In the genomic region with DNA sequence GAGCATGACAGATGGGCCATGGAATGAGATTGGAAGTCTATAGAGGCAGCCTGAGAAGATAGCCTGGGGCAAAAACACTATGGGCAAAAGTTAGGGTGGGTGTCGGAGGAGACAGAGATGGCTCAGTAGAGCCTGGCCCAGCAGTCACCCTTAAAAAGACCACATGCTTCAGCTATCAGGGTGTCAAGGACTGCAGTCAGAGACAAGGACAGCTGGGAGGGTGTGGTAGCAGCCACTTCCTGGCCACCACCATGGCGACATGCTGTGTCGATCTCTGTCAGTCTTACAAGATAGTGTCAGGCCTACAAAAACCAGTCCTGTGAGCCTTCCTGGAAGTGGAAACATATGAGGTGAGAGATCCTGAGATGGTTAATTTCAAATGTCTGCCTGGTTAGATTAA, we compare ENCODE assay signal across 30 mouse cellular contexts. TPM values are rescaled to one million over a fixed set of nuclear protein-coding genes. Genes with fewer than 3 reads are reported as not detected.
A peak's percentile ranks its signal among the peaks of the same experiment; 100 is the strongest.
DNase-seq lines count a peak whose midpoint lies in the region; ATAC-seq and TF ChIP-seq lines count a peak whose summit lies in the region.
"Had no signal": no experiment of that assay in that cellular context is flagged by ENCODE, and none has a peak within 500 bp of the region (broad histone marks: within the 10 kb centered on the region; RNA-seq: fewer than 3 reads in every experiment).

No protein-coding gene starts in this region.

- no peak for DNase-seq in liver, embryonic 11.5 days (ENCODE audit: low spot score)
- no peak for DNase-seq in liver, postnatal 0 days
- peak; percentile 73 for DNase-seq in MEL-GATA-1-ER (ENCODE audit: extremely low read depth, low read depth)
- DNase-seq in liver, embryonic 14.5 days (ENCODE audit: low read depth in 3 of 3, low spot score in 3 of 3), result peak in 2 of 3 experiments; percentile 45 to 48
- DNase-seq in embryonic facial prominence, embryonic 10.5 days (ENCODE audit: low spot score), result no peak
- DNase-seq in c-Kit-positive CD71-positive TER-119-positive erythroid progenitor cells, embryonic 14.5 days (ENCODE audit: low spot score), result no peak
- DNase-seq: adrenal gland, adult 8-10 months; B cell, adult 2 months; cerebellum, adult 11 months; cerebellum, adult 9-10 months; cerebellum, postnatal 36 days; embryo, embryonic 11 days; heart, postnatal 10 days; kidney, adult 11 months; kidney, postnatal 14 days; retina, postnatal 1 day; right cerebral cortex, postnatal 14 days; thymus, postnatal 4 days had no signal

- peak; percentile 57; the same call in 1 of the 2 replicates for ATAC-seq in liver, embryonic 11.5 days (replicated peaks; ENCODE audit: low FRiP score)
- ATAC-seq in liver, postnatal 0 days, result no peak
- no peak; the same call in 1 of the 2 replicates for ATAC-seq in liver, embryonic 14.5 days (ENCODE audit: insufficient read depth)
- no peak for ATAC-seq in forebrain, embryonic 15.5 days (replicated peaks)
- ATAC-seq: forebrain, embryonic 16.5 days; inflammation-experienced regulatory T-cells, adult 6 months; lung, postnatal 0 days had no signal

- no peaks in the 10 kb centered on the region for H3K4me1 ChIP-seq in liver, embryonic 11.5 days (replicated peaks; ENCODE audit: control insufficient read depth, insufficient read depth, low read length)
- H3K4me1 ChIP-seq in liver, postnatal 0 days (ENCODE audit: insufficient read depth), result no peaks in the 10 kb centered on the region
- H3K4me1 ChIP-seq in liver, embryonic 14.5 days (replicated peaks; ENCODE audit: control insufficient read depth in 2 of 2, insufficient read depth in 2 of 2, low read length in 1 of 2), result peaks cover 0 to 5% of the 10 kb centered on the region in 2 experiments; a peak in 1 of 4 replicates
- no peaks in the 10 kb centered on the region for H3K4me1 ChIP-seq in forebrain, embryonic 15.5 days
- H3K4me1 ChIP-seq in embryonic facial prominence, embryonic 10.5 days, result no peaks in the 10 kb centered on the region
- H3K4me1 ChIP-seq: embryonic facial prominence, embryonic 13.5 days; forebrain, embryonic 10.5 days; heart, embryonic 13.5 days; hindbrain, embryonic 15.5 days; limb, embryonic 13.5 days; midbrain, embryonic 12.5 days; neural tube, embryonic 15.5 days had no signal

- no peaks in the 10 kb centered on the region for H3K36me3 ChIP-seq in liver, embryonic 11.5 days (ENCODE audit: control insufficient read depth, insufficient read depth, low read length)
- no peaks in the 10 kb centered on the region for H3K36me3 ChIP-seq in liver, postnatal 0 days (replicated peaks; ENCODE audit: insufficient read depth, low read length)
- no peaks in the 10 kb centered on the region for H3K36me3 ChIP-seq in liver, embryonic 14.5 days (replicated peaks; ENCODE audit: control insufficient read depth, insufficient read depth, low read depth)
- no peaks in the 10 kb centered on the region for H3K36me3 ChIP-seq in forebrain, embryonic 15.5 days
- H3K36me3 ChIP-seq in embryonic facial prominence, embryonic 10.5 days (replicated peaks), result no peaks in the 10 kb centered on the region
- H3K36me3 ChIP-seq: embryonic facial prominence, embryonic 13.5 days; forebrain, embryonic 10.5 days; hindbrain, embryonic 15.5 days; limb, embryonic 13.5 days; midbrain, embryonic 12.5 days; neural tube, embryonic 15.5 days had no signal

- no peak for TF ChIP-seq CTCF in liver, postnatal 0 days (IDR thresholded peaks at IDR 0.05; ENCODE audit: low read depth)
- no peak for TF ChIP-seq CTCF in liver, embryonic 14.5 days (IDR thresholded peaks at IDR 0.05; ENCODE audit: low read depth)

- H3K27ac ChIP-seq in liver, embryonic 11.5 days (ENCODE audit: low read depth, low read length), result no peak overlapping the region
- H3K27ac ChIP-seq in liver, postnatal 0 days (ENCODE audit: low read depth), result no peak overlapping the region
- H3K27ac ChIP-seq in liver, embryonic 14.5 days, result no peak overlapping the region
- no peak overlapping the region for H3K27ac ChIP-seq in forebrain, embryonic 15.5 days (replicated peaks)
- no peak overlapping the region for H3K27ac ChIP-seq in embryonic facial prominence, embryonic 10.5 days (replicated peaks)
- H3K27ac ChIP-seq: embryonic facial prominence, embryonic 13.5 days; forebrain, embryonic 10.5 days; heart, embryonic 13.5 days; hindbrain, embryonic 15.5 days; limb, embryonic 13.5 days; macrophage; midbrain, embryonic 12.5 days; neural tube, embryonic 15.5 days had no signal

- 28% methylated on average over 3 of the region's 3 CpGs for WGBS in liver, embryonic 11.5 days
- 50% methylated on average over 3 of the region's 3 CpGs for WGBS in liver, postnatal 0 days (ENCODE audit: insufficient replicate concordance)
- 19% methylated on average over 3 of the region's 3 CpGs for WGBS in liver, embryonic 14.5 days (ENCODE audit: insufficient replicate concordance)
- 88% methylated on average over 3 of the region's 3 CpGs for WGBS in forebrain, embryonic 15.5 days
- WGBS in embryonic facial prominence, embryonic 10.5 days, result 85% methylated on average over 3 of the region's 3 CpGs

- H3K27me3 ChIP-seq in liver, embryonic 11.5 days (replicated peaks; ENCODE audit: control insufficient read depth, insufficient read depth, low read length), result no peaks in the 10 kb centered on the region
- no peaks in the 10 kb centered on the region for H3K27me3 ChIP-seq in liver, postnatal 0 days (ENCODE audit: insufficient read depth, low read length)
- no peaks in the 10 kb centered on the region for H3K27me3 ChIP-seq in liver, embryonic 14.5 days (ENCODE audit: control insufficient read depth, insufficient read depth, low read length)
- no peaks in the 10 kb centered on the region for H3K27me3 ChIP-seq in forebrain, embryonic 15.5 days
- no peaks in the 10 kb centered on the region for H3K27me3 ChIP-seq in embryonic facial prominence, embryonic 10.5 days (replicated peaks; ENCODE audit: low read depth, poor library complexity, severe bottlenecking)
- H3K27me3 ChIP-seq: embryonic facial prominence, embryonic 13.5 days; heart, embryonic 13.5 days; hindbrain, embryonic 15.5 days; limb, embryonic 13.5 days; midbrain, embryonic 12.5 days; neural tube, embryonic 15.5 days had no signal

- H3K9me3 ChIP-seq in liver, embryonic 11.5 days (ENCODE audit: control insufficient read depth, low read length), result no peaks in the 10 kb centered on the region
- H3K9me3 ChIP-seq in liver, postnatal 0 days (ENCODE audit: low read length), result no peaks in the 10 kb centered on the region
- no peaks in the 10 kb centered on the region for H3K9me3 ChIP-seq in liver, embryonic 14.5 days (ENCODE audit: control insufficient read depth, low read length)
- no peaks in the 10 kb centered on the region for H3K9me3 ChIP-seq in forebrain, embryonic 15.5 days
- H3K9me3 ChIP-seq in embryonic facial prominence, embryonic 10.5 days, result no peaks in the 10 kb centered on the region
- H3K9me3 ChIP-seq: embryonic facial prominence, embryonic 13.5 days; forebrain, embryonic 10.5 days; heart, embryonic 13.5 days; hindbrain, embryonic 15.5 days; limb, embryonic 13.5 days; midbrain, embryonic 12.5 days; neural tube, embryonic 15.5 days had no signal

- no peak overlapping the region for H3K4me2 ChIP-seq in liver, embryonic 11.5 days
- no peak overlapping the region for H3K4me2 ChIP-seq in liver, postnatal 0 days (ENCODE audit: low read depth, low read length)
- H3K4me2 ChIP-seq in liver, embryonic 14.5 days (ENCODE audit: low read depth), result no peak overlapping the region
- H3K4me2 ChIP-seq in forebrain, embryonic 15.5 days (replicated peaks), result no peak overlapping the region
- H3K4me2 ChIP-seq: embryonic facial prominence, embryonic 13.5 days; heart, embryonic 13.5 days; hindbrain, embryonic 15.5 days; limb, embryonic 13.5 days; midbrain, embryonic 12.5 days; neural tube, embryonic 15.5 days had no signal

- H3K4me3 ChIP-seq in liver, embryonic 11.5 days (ENCODE audit: low read depth, low read length), result no peak overlapping the region
- H3K4me3 ChIP-seq in liver, postnatal 0 days (ENCODE audit: low read depth, low read length), result no peak overlapping the region
- H3K4me3 ChIP-seq in liver, embryonic 14.5 days (ENCODE audit: insufficient read depth in 1 of 2, low read depth in 2 of 2, low read length in 2 of 2), result no peak overlapping the region
- H3K4me3 ChIP-seq in forebrain, embryonic 15.5 days, result no peak overlapping the region
- no peak overlapping the region for H3K4me3 ChIP-seq in embryonic facial prominence, embryonic 10.5 days
- H3K4me3 ChIP-seq: embryonic facial prominence, embryonic 13.5 days; forebrain, embryonic 10.5 days; heart, embryonic 13.5 days; hindbrain, embryonic 15.5 days; limb, embryonic 13.5 days; midbrain, embryonic 12.5 days; neural tube, embryonic 15.5 days had no signal

- H3K9ac ChIP-seq in liver, embryonic 11.5 days (ENCODE audit: low read depth, low read length), result no peak overlapping the region
- no peak overlapping the region for H3K9ac ChIP-seq in liver, postnatal 0 days (replicated peaks)
- no peak overlapping the region for H3K9ac ChIP-seq in liver, embryonic 14.5 days (replicated peaks)
- H3K9ac ChIP-seq in forebrain, embryonic 15.5 days (replicated peaks), result no peak overlapping the region
- H3K9ac ChIP-seq: embryonic facial prominence, embryonic 13.5 days; heart, embryonic 13.5 days; hindbrain, embryonic 15.5 days; limb, embryonic 13.5 days; midbrain, embryonic 12.5 days; neural tube, embryonic 15.5 days had no signal

- TF ChIP-seq EP300 in liver, postnatal 0 days (IDR thresholded peaks at IDR 0.05; ENCODE audit: low read depth), result no peak
- no peak for TF ChIP-seq EP300 in liver, embryonic 14.5 days (IDR thresholded peaks at IDR 0.05; ENCODE audit: low read depth)

RNA-seq across cellular contexts. Expression of a gene that starts 53.1 kb away (rescaled TPM):
- polyA plus RNA-seq in liver, embryonic 11.5 days (2014; fragmentation: Nextera tagmentation; extraction: Ambion mirVana), result 0.64 and 1.2 TPM in 2 replicates
- polyA plus RNA-seq in liver, postnatal 0 days (2015; fragmentation: Nextera tagmentation; extraction: Ambion mirVana), result 0.31 and 0.49 TPM in 2 replicates
- polyA plus RNA-seq in liver, embryonic 14.5 days (2012; rRNA removed), result 0.11 TPM in 2 replicates
- polyA plus RNA-seq in liver, embryonic 14.5 days (2014; fragmentation: Nextera tagmentation; extraction: Ambion mirVana), result 0.06 and 0.13 TPM in 2 replicates
- 0.06 and 0.19 TPM in 2 replicates for polyA plus RNA-seq in forebrain, embryonic 15.5 days (2015; fragmentation: Nextera tagmentation; extraction: Ambion mirVana)
- polyA plus RNA-seq in embryonic facial prominence, embryonic 10.5 days (2016; fragmentation: Nextera tagmentation; extraction: Ambion mirVana), result 0.05 and 0.24 TPM in 2 replicates
- polyA plus RNA-seq: inflammation-experienced regulatory T-cells, adult 6 months had no signal

Comparison
In these comparisons a context has a peak if more than half of its experiments do, and no peak if none do; other contexts are left out.
1. DNase-seq: peak in MEL-GATA-1-ER (single experiment) and liver, embryonic 14.5 days (2 of 3); none in liver, embryonic 11.5 days (single experiment), liver, postnatal 0 days (single experiment), embryonic facial prominence, embryonic 10.5 days (single experiment) and c-Kit-positive CD71-positive TER-119-positive erythroid progenitor cells, embryonic 14.5 days (single experiment).